Mouse (Mus musculus): Measurements from ENCODE around the gene Wwc2.

GRCm38 (mm10) chr8:47783544-47783943 lies 207.2 kb downstream of the Wwc2 start:
- TF ChIP-seq MAFK (IDR thresholded peaks at IDR 0.05; ENCODE audit: insufficient read depth, low read depth, low read length) (no peak), CHD2 (IDR thresholded peaks at IDR 0.05; ENCODE audit: low read depth, low read length) (no peak)
